Mouse (Mus musculus): ENCODE measurements around the gene Asic2. TPM values are rescaled to one million over a fixed set of nuclear protein-coding genes. Genes with fewer than 3 reads are reported as not detected.

Gene Asic2
- polyA plus RNA-seq, 1 experiment from 2014 or later: not detected

DNA sequence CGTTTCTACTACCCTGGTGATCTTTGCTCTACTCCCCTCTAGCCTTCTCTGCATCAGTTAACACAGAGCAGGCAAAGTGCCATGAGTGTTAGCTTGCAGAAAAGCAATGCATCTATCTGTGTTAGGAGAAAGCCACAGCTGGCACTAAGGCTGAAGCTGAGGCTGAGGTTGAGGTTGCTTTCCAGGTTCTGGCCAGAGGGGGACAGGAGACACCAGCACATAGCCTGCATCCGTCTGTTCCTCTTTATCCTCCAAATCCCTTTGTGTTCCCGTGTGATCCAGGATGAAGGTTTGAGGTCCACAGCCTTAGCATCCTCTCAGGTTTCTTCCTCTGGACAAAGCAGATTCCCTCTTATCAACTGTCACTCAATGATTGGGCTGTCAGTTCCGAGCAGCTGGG is 343.1 kb downstream of the Asic2 start:
- H3K9me3 ChIP-seq (replicated peaks): no peaks in the 10 kb centered on the region
- H3K4me3 ChIP-seq (replicated peaks): no peak overlapping the region
- DNase-seq (no peak), ATAC-seq (ENCODE audit: low read depth) (no peak)
- H3K27me3 ChIP-seq: no peaks in the 10 kb centered on the region
- H3K4me2 ChIP-seq: no peak overlapping the region
- H3K27ac ChIP-seq: no peak overlapping the region
- no peaks in the 10 kb centered on the region for H3K4me1 ChIP-seq (replicated peaks)
- H3K9ac ChIP-seq: no peak overlapping the region
- no peaks in the 10 kb centered on the region for H3K36me3 ChIP-seq
- WGBS (ENCODE audit: insufficient replicate concordance): 43% methylated on average over 4 of the region's 4 CpGs

- ATAC-seq (ENCODE audit: low read depth): no peak
- WGBS (ENCODE audit: insufficient replicate concordance): 39% methylated on average over 6 of the region's 6 CpGs
Measured at GRCm38 (mm10) chr11:81620516-81620915, 347.7 kb downstream of the Asic2 start.

DNA sequence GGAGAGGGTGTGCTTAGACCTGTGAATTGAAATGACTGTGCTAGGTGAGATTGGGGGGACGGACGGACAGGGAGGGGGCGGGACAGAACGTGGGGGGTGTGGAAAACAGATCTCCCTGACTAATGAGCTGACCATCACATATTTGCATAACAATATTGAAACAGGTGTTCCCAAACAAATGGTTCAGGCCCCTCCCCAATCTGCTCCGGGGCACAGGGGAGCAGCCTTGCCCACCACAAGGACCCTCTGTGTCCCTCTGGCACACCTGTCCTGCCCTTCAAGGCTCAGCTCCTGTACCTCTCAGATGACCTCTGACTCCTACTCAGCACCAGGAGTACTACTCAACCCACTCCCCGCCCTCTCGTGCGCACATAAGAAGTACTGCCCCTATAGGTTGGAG is 351.8 kb downstream of the Asic2 start:
- no peaks in the 10 kb centered on the region for H3K36me3 ChIP-seq
- no peaks in the 10 kb centered on the region for H3K9me3 ChIP-seq (replicated peaks)
- DNase-seq (no peak), ATAC-seq (ENCODE audit: low read depth) (no peak)
- H3K4me3 ChIP-seq (replicated peaks): no peak overlapping the region
- H3K27ac ChIP-seq: no peak overlapping the region
- H3K4me1 ChIP-seq (replicated peaks): 0 out of 2 replicates have a peak, but pooled peaks cover 2% of the 10 kb centered on the region
- no peak overlapping the region for H3K9ac ChIP-seq
- H3K27me3 ChIP-seq: peaks cover 17% of the 10 kb centered on the region
- H3K4me2 ChIP-seq: no peak overlapping the region
- 66% methylated on average over 8 of the region's 8 CpGs for WGBS (ENCODE audit: insufficient replicate concordance)

More at GRCm38 (mm10) chr11:81620516-81620915, 347.7 kb downstream of the Asic2 start:
- Histone ChIP-seq H3K9me3 (replicated peaks) (no peaks in the 10 kb centered on the region), H3K4me1 (replicated peaks) (no peaks in the 10 kb centered on the region), H3K4me2 (no peak overlapping the region), H3K27me3 (no peaks in the 10 kb centered on the region), H3K36me3 (no peaks in the 10 kb centered on the region), H3K9ac (no peak overlapping the region), H3K4me3 (replicated peaks) (no peak overlapping the region), H3K27ac (no peak overlapping the region)
- no peak for DNase-seq

DNA sequence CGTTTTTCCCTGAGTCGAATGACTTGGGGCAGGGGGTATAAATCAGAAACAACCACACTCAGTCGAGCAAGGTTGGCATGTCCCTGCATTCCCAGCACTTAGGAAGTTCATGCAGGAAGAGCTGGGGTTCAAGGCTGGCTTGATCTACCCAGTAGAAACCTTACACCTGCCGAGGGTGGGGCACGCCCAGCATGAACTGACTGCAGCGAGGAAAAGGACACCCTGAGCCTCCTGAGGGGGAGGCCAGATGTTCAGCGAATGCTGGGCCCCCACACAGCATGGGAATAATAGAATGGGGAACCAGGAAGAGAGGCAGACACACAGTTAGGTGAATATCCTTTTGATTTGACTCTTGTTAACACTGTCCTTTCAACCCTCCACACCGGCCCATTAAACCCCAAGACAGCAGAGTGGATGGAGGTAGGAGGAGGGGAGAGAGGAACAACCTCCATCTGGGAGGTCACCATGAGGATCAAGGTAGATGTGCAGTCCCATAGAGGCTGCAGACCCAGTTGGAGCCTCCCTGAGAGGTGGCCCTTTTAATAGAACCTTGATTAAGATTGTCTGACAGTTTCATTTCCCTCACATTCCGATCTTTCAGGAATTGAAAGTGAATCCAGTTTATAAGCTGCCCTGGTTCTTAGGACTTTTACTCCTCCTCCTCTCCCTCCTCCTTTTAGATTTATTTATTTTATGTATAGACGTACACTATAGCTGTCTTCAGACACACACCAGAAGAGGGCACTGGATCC is 354.2 kb downstream of the Asic2 start:
- H3K36me3 ChIP-seq: no peaks in the 10 kb centered on the region
- ATAC-seq (ENCODE audit: low read depth): no peak
- peaks cover 25% of the 10 kb centered on the region for H3K27me3 ChIP-seq
- no peak overlapping the region for H3K9ac ChIP-seq
- H3K4me2 ChIP-seq: no peak overlapping the region
- no peak for DNase-seq
- H3K9me3 ChIP-seq (replicated peaks): no peaks in the 10 kb centered on the region
- no peak overlapping the region for H3K27ac ChIP-seq
- no peak overlapping the region for H3K4me3 ChIP-seq (replicated peaks)
- WGBS (ENCODE audit: insufficient replicate concordance): 22% methylated on average over 10 of the region's 10 CpGs
- 0 out of 2 replicates have a peak, but pooled peaks cover 2% of the 10 kb centered on the region for H3K4me1 ChIP-seq (replicated peaks)

DNA sequence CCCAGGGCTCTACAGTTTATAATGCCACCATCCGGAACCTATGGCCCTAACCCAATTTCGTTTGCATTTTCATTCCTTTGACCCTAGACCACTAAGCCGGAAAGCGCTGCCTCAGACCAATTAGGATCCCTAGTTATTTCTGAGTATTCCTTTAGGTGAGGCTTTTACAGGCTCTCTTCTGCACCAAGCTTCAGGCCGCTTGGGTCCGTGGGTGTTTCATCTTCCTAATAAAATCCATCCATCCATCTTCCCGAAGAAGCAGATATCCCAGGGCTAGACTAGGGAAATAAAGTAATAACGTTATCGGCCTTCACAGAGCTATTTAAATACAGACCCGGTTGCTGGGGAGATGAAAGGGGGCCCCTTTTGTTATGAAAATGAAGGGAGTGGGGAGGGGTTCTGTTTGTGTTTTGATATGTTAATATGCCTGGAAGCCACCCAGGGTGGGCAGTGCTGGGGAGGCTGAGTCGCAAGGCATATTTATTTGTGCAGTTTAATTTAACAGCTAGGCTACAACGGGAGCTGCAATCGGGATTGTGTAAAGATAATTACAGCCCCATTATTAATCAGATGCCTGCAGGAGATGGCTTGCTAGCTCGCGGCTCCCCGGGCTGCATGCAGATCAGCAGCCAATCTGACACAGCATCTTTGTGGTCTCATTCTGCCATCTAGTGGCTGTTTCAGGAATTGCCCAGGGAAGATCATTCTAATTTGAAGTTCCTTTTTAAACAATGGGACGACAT is 355.3 kb downstream of the Asic2 start:
- Histone ChIP-seq H3K36me3 (no peaks in the 10 kb centered on the region), H3K4me1 (replicated peaks) (0 out of 2 replicates have a peak, but pooled peaks cover 2% of the 10 kb centered on the region), H3K27ac (no peak overlapping the region), H3K4me2 (no peak overlapping the region), H3K27me3 (peaks cover 25% of the 10 kb centered on the region), H3K9me3 (replicated peaks) (no peaks in the 10 kb centered on the region), H3K9ac (no peak overlapping the region), H3K4me3 (replicated peaks) (no peak overlapping the region)
- DNase-seq (peak; percentile 38), ATAC-seq (ENCODE audit: low read depth) (no peak)
- 7% methylated on average over 17 of the region's 17 CpGs for WGBS (ENCODE audit: insufficient replicate concordance)

DNA sequence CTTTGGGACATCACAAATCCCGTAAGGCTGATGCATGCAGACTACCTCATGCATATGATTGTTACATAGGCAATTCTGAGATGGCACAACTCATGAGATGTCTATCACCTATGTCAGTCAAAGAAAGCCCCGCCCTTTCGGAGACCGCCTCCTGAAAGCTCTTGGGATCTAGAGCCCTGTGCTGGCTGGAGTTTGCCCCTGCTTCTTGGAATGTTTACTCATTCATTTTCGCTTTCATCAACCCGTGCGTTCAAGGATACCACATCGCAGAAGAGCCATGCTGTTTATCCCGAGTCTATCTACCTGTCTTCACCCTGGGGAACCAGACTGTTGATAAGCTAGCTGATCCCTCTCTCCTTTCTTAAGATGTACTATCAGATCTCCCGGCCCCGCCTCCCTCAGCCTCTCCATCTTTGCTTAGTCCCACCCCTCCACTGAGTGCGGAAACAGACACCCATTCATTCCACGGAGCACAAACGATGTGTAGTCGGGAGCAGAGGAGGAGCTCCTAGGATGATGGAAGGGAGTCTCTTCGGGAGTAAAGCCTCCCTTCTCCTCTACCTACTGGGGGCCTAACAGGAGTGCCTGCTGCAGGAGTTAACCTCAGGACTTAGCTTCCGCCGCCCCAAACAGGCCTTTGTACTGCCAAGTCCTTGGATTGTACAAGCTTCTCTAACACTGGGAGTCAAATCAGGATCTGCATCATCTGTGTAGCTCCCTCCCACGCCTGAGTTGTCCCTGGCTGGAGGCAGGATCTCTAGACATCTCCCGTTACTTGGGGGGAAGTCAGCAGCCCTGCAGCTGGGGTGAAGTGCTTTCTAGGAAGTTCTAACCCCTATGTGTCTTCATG is 356.1 kb downstream of the Asic2 start:
- no peak overlapping the region for H3K27ac ChIP-seq
- H3K27me3 ChIP-seq: peaks cover 25% of the 10 kb centered on the region
- no peak for ATAC-seq (ENCODE audit: low read depth)
- no peaks in the 10 kb centered on the region for H3K36me3 ChIP-seq
- no peak overlapping the region for H3K9ac ChIP-seq
- DNase-seq: no peak
- no peaks in the 10 kb centered on the region for H3K9me3 ChIP-seq (replicated peaks)
- peak overlapping the region; percentile 8; the same call in 1 of the 2 replicates for H3K4me2 ChIP-seq
- H3K4me3 ChIP-seq (replicated peaks): no peak overlapping the region
- 0 out of 2 replicates have a peak, but pooled peaks cover 2% of the 10 kb centered on the region for H3K4me1 ChIP-seq (replicated peaks)
- WGBS (ENCODE audit: insufficient replicate concordance): 13% methylated on average over 20 of the region's 20 CpGs

DNA sequence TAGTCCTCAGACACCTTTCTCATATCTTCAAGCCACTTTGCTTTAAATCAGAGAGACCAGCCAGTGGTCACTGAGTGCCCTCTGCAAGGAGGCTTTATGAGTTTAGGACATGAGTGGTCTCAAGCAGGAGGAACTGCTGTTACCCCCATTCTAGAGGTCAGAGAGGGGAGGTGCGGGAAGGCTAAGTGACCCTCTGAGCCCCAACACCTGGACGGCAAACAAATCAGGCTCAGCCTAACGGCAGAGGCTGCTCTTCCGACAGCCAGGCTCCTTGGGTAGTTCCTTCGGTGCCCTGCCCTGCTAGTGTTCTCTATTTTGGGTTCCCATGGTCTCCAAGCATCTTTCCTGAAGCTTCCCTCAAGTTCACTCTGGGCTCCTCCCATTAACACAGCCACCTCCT is 357.8 kb downstream of the Asic2 start:
- ATAC-seq (ENCODE audit: low read depth) (no peak), DNase-seq (no peak)
- Histone ChIP-seq H3K36me3 (no peaks in the 10 kb centered on the region), H3K9ac (no peak overlapping the region), H3K4me1 (replicated peaks) (0 out of 2 replicates have a peak, but pooled peaks cover 2% of the 10 kb centered on the region), H3K27ac (no peak overlapping the region), H3K4me3 (replicated peaks) (no peak overlapping the region), H3K4me2 (no peak overlapping the region), H3K9me3 (replicated peaks) (no peaks in the 10 kb centered on the region), H3K27me3 (peaks cover 25% of the 10 kb centered on the region)
- WGBS (ENCODE audit: insufficient replicate concordance): 59% methylated on average over 5 of the region's 5 CpGs

DNA sequence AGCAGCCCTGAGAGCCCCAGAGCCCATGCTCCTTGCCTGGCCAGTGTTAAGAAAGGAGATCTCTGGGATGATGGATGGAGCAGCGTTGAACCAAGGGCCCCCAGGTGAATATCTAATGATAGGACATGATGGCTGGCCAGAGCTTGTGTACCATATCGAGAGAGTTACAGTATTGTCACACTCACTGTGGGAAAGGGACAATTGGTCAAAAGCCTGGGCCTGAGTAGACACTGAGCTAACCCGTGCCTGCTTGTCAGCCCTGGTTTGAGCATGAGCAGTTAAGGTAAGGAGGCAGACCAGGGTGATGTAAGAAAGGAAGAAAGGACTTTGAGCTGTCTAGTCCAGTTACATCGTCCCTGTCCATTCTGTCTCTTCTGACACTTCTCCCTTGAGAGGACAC is 365.3 kb downstream of the Asic2 start:
- no peaks in the 10 kb centered on the region for H3K27me3 ChIP-seq
- DNase-seq (no peak), ATAC-seq (ENCODE audit: low read depth) (no peak)
- no peak overlapping the region for H3K4me2 ChIP-seq
- no peaks in the 10 kb centered on the region for H3K36me3 ChIP-seq
- 43% methylated on average over 4 of the region's 4 CpGs for WGBS (ENCODE audit: insufficient replicate concordance)
- H3K4me3 ChIP-seq (replicated peaks): no peak overlapping the region
- no peak overlapping the region for H3K9ac ChIP-seq
- no peaks in the 10 kb centered on the region for H3K9me3 ChIP-seq (replicated peaks)
- H3K4me1 ChIP-seq (replicated peaks): no peaks in the 10 kb centered on the region
- no peak overlapping the region for H3K27ac ChIP-seq

DNA sequence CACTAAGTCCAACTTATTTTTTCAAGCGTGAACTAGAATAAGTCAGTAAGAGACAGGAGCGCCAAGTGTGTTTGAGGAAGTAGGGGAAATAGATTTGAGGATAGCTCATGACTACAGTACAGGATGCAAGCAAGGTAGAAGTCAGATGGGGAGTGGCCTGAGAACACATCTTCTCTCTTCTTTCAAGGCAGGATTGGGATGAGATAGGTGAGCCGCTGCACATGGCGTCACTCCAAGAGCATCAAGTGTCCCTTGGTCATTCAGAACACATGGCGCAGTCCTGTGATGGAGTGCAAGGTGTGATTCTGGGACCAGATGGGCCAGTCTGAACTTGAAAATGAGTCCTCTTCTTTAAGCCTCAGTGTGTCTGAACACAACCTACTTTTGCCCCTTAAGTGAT is 366.5 kb downstream of the Asic2 start:
- ATAC-seq (ENCODE audit: low read depth): no peak

DNA sequence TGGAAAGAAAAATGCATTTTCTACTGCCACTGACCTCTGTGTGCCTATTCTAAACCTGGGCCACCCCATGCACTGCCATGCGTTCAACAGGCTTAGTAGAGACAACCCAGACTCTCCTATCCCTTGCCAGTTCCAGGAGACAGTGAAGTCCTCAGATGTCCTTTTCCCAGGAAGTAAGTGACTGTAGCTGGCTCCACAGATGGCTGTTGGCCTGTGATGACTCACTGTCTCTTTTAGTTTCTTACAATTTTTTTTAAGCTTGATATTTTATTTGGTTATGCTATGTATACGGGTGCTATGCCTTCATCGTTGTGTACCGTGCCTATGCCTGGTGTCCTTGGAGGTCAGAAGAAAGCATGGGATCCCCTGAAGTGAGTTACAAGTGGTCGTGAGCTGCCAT is 370.7 kb downstream of the Asic2 start:
- DNase-seq (no peak), ATAC-seq (ENCODE audit: low read depth) (no peak)
- no peak overlapping the region for H3K9ac ChIP-seq
- H3K9me3 ChIP-seq (replicated peaks): no peaks in the 10 kb centered on the region
- no peak overlapping the region for H3K4me3 ChIP-seq (replicated peaks)
- H3K27ac ChIP-seq: no peak overlapping the region
- no peaks in the 10 kb centered on the region for H3K27me3 ChIP-seq
- no peaks in the 10 kb centered on the region for H3K36me3 ChIP-seq
- WGBS (ENCODE audit: insufficient replicate concordance): 71% methylated on average over 5 of the region's 5 CpGs
- H3K4me1 ChIP-seq (replicated peaks): no peaks in the 10 kb centered on the region
- no peak overlapping the region for H3K4me2 ChIP-seq

More for the DNA sequence above, 366.5 kb downstream of the Asic2 start:
- no peak for DNase-seq
- 82% methylated on average over 5 of the region's 5 CpGs for WGBS (ENCODE audit: insufficient replicate concordance)
- Histone ChIP-seq H3K4me2 (no peak overlapping the region), H3K4me1 (replicated peaks) (no peaks in the 10 kb centered on the region), H3K9me3 (replicated peaks) (no peaks in the 10 kb centered on the region), H3K27ac (no peak overlapping the region), H3K36me3 (no peaks in the 10 kb centered on the region), H3K9ac (no peak overlapping the region), H3K4me3 (replicated peaks) (no peak overlapping the region), H3K27me3 (no peaks in the 10 kb centered on the region)

GRCm38 (mm10) chr11:81595235-81595634 is 373.0 kb downstream of the Asic2 start:
- H3K9ac ChIP-seq: no peak overlapping the region
- no peak overlapping the region for H3K4me2 ChIP-seq
- no peaks in the 10 kb centered on the region for H3K27me3 ChIP-seq
- H3K36me3 ChIP-seq: no peaks in the 10 kb centered on the region
- no peak for ATAC-seq (ENCODE audit: low read depth)
- DNase-seq: no peak
- 38% methylated on average over 2 of the region's 2 CpGs for WGBS (ENCODE audit: insufficient replicate concordance)
- no peak overlapping the region for H3K4me3 ChIP-seq (replicated peaks)
- no peaks in the 10 kb centered on the region for H3K4me1 ChIP-seq (replicated peaks)
- H3K9me3 ChIP-seq (replicated peaks): no peaks in the 10 kb centered on the region
- no peak overlapping the region for H3K27ac ChIP-seq

All from liver, embryonic 13.5 days (tissue).